Mouse (Mus musculus) thymus, postnatal 0 days (tissue): ENCODE measurements at regions not wholly inside any gene's neighbourhood (a gene's known extent, or its start where the extent isn't known, plus 50 kb on each side); places are given as distances from the start of the nearest gene placed in this dataset.

Source experiments
- DNase-seq: peaks from one replicate; pipeline ENCODE4 v3.0.0-alpha.2; 2015; ENCODE audit warnings: low spot score

- DNase-seq: no peak
Measured at GRCm38 (mm10) chr2:11416122-11416521, 137.8 kb downstream of the Pfkfb3 start.

GRCm38 (mm10) chr2:11412521-11412920 is 141.4 kb downstream of the Pfkfb3 start:
- DNase-seq: no peak

GRCm38 (mm10) chr2:11408497-11408896 is 145.4 kb downstream of the Pfkfb3 start:
- no peak for DNase-seq

GRCm38 (mm10) chr2:11406103-11406615 is 147.7 kb downstream of the Pfkfb3 start:
- no peak for DNase-seq

- DNase-seq: no peak
Measured at GRCm38 (mm10) chr2:11402218-11402848, 151.5 kb downstream of the Pfkfb3 start.

- DNase-seq: no peak
Measured at GRCm38 (mm10) chr2:11399411-11399810, 154.5 kb downstream of the Pfkfb3 start.

- DNase-seq: no peak
Measured at GRCm38 (mm10) chr2:11398949-11399348, 154.9 kb downstream of the Pfkfb3 start.

GRCm38 (mm10) chr2:11398391-11398790 is 155.5 kb downstream of the Pfkfb3 start:
- no peak for DNase-seq

GRCm38 (mm10) chr2:11396835-11397234 is 157.0 kb downstream of the Pfkfb3 start:
- no peak for DNase-seq

- DNase-seq: no peak
Measured at GRCm38 (mm10) chr2:11394675-11395349, 159.1 kb downstream of the Pfkfb3 start.

GRCm38 (mm10) chr2:11391725-11392124 is 162.2 kb downstream of the Pfkfb3 start:
- no peak for DNase-seq

GRCm38 (mm10) chr2:11390667-11391334 is 163.1 kb downstream of the Pfkfb3 start:
- no peak for DNase-seq

- no peak for DNase-seq
Measured at GRCm38 (mm10) chr2:11387623-11388022, 166.3 kb downstream of the Pfkfb3 start.

- DNase-seq: no peak
Measured at GRCm38 (mm10) chr2:11383815-11384214, 170.1 kb downstream of the Pfkfb3 start.

GRCm38 (mm10) chr2:11377213-11377612 is 176.7 kb downstream of the Pfkfb3 start:
- DNase-seq: no peak

GRCm38 (mm10) chr2:11375726-11376454 is 178.0 kb downstream of the Pfkfb3 start:
- DNase-seq: no peak

- peak; percentile 60 for DNase-seq
Measured at GRCm38 (mm10) chr2:11375092-11375491, 178.8 kb downstream of the Pfkfb3 start.

GRCm38 (mm10) chr2:11370273-11370672 is 183.6 kb downstream of the Pfkfb3 start:
- DNase-seq: no peak

GRCm38 (mm10) chr2:11367319-11367718 is 186.6 kb downstream of the Pfkfb3 start:
- DNase-seq: no peak

- no peak for DNase-seq
Measured at GRCm38 (mm10) chr2:11365815-11366214, 188.1 kb downstream of the Pfkfb3 start.

- DNase-seq: no peak
Measured at GRCm38 (mm10) chr2:11365371-11365770, 188.5 kb downstream of the Pfkfb3 start.

GRCm38 (mm10) chr2:11364111-11364510 is 189.8 kb downstream of the Pfkfb3 start:
- DNase-seq: no peak
